Mouse (Mus musculus) left cerebral cortex, adult 2 months (tissue): ENCODE measurements around the gene Smarcd3. TPM values are rescaled to one million over a fixed set of nuclear protein-coding genes. Genes with fewer than 3 reads are reported as not detected.
"Not testable (repeated sequence)": the region's sequence is repeated elsewhere in the genome, so short reads cannot be mapped to it uniquely, and the experiment has no call there.

ENCODE experiments used
- DNase-seq, 2 experiments: peaks; one replicate each; pipeline ENCODE4 v3.0.0; 2021 to 2022; ENCODE audit warnings: low spot score in 2 of 2, mixed read lengths in 1 of 2; ENCODE audit errors: extremely low spot score in 1 of 2
- H3K27ac ChIP-seq: fragments of 200-600 bp; 2 replicates; pipeline ENCODE4 v1.8.1; 2022
- H3K4me3 ChIP-seq: fragments of 200-600 bp; 2 replicates; pipeline ENCODE4 v1.8.1; 2022
- CTCF ChIP-seq: fragments of 200-600 bp; IDR thresholded peaks from 2 replicates; pipeline ENCODE4 v1.8.1; 2022; ENCODE audit warnings: antibody characterized with exemption, mild to moderate bottlenecking, moderate library complexity
- intact Hi-C: fragments of 180-260 bp; cut with DNase I; formaldehyde crosslinking; loops from one replicate; pipeline ENCODE4 v1.15.1; 2025
- microRNA-seq, 2 experiments: library from miRNA; unstranded; fragments of <30 nt; microRNA quantifications; one replicate each; pipeline ENCODE4 v1.2.0; 2021
- total RNA-seq, 2 experiments: library from RNA; stranded (reverse); gene quantifications; 2 replicates each; pipeline ENCODE4 v1.2.3; 2021

Smarcd3 gene
- total RNA-seq, 2 experiments from 2014 or later = 90.4 to 97.4 TPM

- peak within 1 kb of the TSS; percentile 78 for H3K4me3 ChIP-seq
- peak; percentile 100 for DNase-seq
- no peak; the same call in 1 of the 2 replicates for TF ChIP-seq CTCF
- intact Hi-C loops = no loop called here
- H3K27ac ChIP-seq = peak within 1 kb of the TSS; percentile 86
These were observed 46.9 kb downstream of the Smarcd3 start, which contains the start of gene Abcf2 for GRCm38 (mm10) chr5:24577183-24577929. Gene Abcf2, minus strand, starts transcription at chr5:24577467.

- no peak for TF ChIP-seq CTCF
- H3K4me3 ChIP-seq = peak overlapping the region; percentile 78
- no peak for DNase-seq
- H3K27ac ChIP-seq = peak overlapping the region; percentile 86
- intact Hi-C loops = no loop called here
These were observed 47.4 kb downstream of the Smarcd3 start for GRCm38 (mm10) chr5:24576801-24577182.

DNA sequence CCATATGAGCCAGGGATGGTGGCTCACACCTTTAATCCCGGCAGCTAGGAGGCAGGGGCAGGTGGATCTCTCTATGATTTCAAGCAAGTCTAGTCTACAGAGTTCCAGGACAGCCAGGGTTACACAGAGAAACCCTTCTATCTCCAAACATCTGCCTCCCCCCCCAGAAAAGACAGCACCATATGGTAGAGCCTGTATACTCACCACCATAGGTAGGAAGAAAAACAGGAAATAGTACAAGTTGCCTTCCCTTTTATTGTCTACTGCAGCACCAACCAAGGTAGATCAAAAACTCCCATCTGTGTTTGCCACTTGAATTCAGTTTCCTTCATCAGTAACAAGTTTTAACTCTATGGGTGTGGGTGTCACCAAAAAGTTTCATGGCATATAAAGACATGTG lies 48.3 kb downstream of the Smarcd3 start:
- no peak for TF ChIP-seq CTCF
- intact Hi-C loops = no loop called here
- no peak overlapping the region for H3K27ac ChIP-seq
- DNase-seq = no peak
- no peak overlapping the region for H3K4me3 ChIP-seq

DNA sequence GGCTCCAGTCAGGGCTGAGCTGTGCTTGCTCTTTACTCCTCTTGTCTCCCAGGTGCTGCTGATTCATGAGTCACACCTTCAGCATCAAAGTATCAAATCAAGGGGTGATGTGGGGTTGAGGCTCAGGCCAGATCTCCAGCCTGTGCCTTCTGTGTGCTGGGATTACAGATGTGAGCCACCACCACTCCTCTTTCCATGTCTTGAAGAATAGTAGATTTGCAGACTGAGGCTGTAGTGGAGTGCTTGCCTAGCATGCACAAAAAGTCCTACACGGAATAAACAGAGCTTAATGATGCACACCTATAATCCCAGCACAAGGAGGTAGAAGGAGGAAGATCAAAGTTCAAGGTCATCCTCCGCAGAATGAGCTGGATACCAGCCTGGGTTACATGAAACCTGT lies 67.5 kb downstream of the Smarcd3 start, which contains the start of gene 4931409K22Rik:
Gene 4931409K22Rik (minus strand): TSS at position 101 of the 400 bp plus-strand sequence.
- intact Hi-C loops = no loop called here
- no peak for DNase-seq
- no peak for TF ChIP-seq CTCF
- Histone ChIP-seq H3K4me3 (no peak within 1 kb of the TSS), H3K27ac (no peak within 1 kb of the TSS)

GRCm38 (mm10) chr5:24555335-24555734 lies 68.9 kb downstream of the Smarcd3 start:
- intact Hi-C loops = not testable (repeated sequence)

GRCm38 (mm10) chr5:24553621-24554244 lies 70.5 kb downstream of the Smarcd3 start:
- H3K27ac ChIP-seq = no peak overlapping the region
- DNase-seq = no peak
- no peak for TF ChIP-seq CTCF
- intact Hi-C loops = no loop called here
- H3K4me3 ChIP-seq = no peak overlapping the region

More at GRCm38 (mm10) chr5:24555335-24555734, 68.9 kb downstream of the Smarcd3 start:
- not testable (repeated sequence) for H3K27ac ChIP-seq, DNase-seq, H3K4me3 ChIP-seq

- Histone ChIP-seq H3K27ac (no peak overlapping the region), H3K4me3 (no peak overlapping the region)
- DNase-seq = no peak
- TF ChIP-seq CTCF = no peak
- intact Hi-C loops = no loop called here
These were observed 72.9 kb downstream of the Smarcd3 start for GRCm38 (mm10) chr5:24551317-24551688.

- TF ChIP-seq CTCF = no peak
- Histone ChIP-seq H3K4me3 (no peak overlapping the region), H3K27ac (no peak overlapping the region)
- intact Hi-C loops = no loop called here
- peak; percentile 64 to 70 for DNase-seq
These were observed 73.5 kb downstream of the Smarcd3 start for GRCm38 (mm10) chr5:24550598-24551316.

GRCm38 (mm10) chr5:24542643-24543042 lies 81.6 kb downstream of the Smarcd3 start:
- intact Hi-C loops = no loop called here
- no peak for TF ChIP-seq CTCF

DNA sequence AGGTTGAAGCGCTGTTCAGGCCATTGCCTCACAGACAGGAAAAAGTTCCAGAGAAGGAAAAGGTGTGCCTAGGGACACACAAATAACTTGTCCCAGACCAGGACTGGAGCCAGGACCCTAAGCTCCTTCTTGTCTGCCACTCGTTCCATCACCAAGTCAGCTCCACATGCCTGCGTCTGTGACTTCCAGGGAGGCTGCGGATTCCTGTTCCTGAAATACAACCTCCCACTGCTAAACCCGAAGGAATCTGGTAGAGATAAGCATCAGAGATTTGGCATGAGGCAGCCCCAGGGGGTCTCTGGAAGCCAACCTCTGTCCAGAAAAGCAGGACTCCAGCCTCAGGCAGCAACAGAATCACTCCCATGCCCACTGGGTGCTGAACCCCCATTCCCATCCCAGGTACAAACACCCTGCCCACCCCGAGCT lies 83.1 kb downstream of the Smarcd3 start:
- TF ChIP-seq CTCF = no peak
- Histone ChIP-seq H3K4me3 (no peak overlapping the region), H3K27ac (no peak overlapping the region)
- intact Hi-C loops = no loop called here
- no peak for DNase-seq

More at GRCm38 (mm10) chr5:24542643-24543042, 81.6 kb downstream of the Smarcd3 start:
- Histone ChIP-seq H3K4me3 (no peak overlapping the region), H3K27ac (no peak overlapping the region)
- DNase-seq = no peak

Small RNA genes within 50 kb of the gene (microRNA-seq; reads per million reads assigned to microRNA genes)
- gene Mir671 = 2,142 to 2,719 reads per million in 2 experiments

Other genes with a start within 250 kb of the Smarcd3 start
- 1 to 10 TPM; 4.0 to 4.2 TPM for gene Atg9b, start 232.3 kb downstream of the Smarcd3 start, total RNA-seq
- 10 to 100 TPM; 45.3 to 54.9 TPM for gene Abcb8, start 230.7 kb downstream of the Smarcd3 start, total RNA-seq
- under 1 TPM in 1 of 2 experiments, not detected in 1; 0.36 TPM for gene Asic3, start 211.0 kb downstream of the Smarcd3 start, total RNA-seq
- gene Cdk5, start 200.9 kb downstream of the Smarcd3 start, total RNA-seq = 100 to 1,000 TPM; 118 to 129 TPM
- 10 to 100 TPM; 31.0 to 33.8 TPM for gene Slc4a2, start 200.6 kb downstream of the Smarcd3 start, total RNA-seq
- gene Fastk, start 179.1 kb downstream of the Smarcd3 start, total RNA-seq = 100 to 1,000 TPM; 128 to 134 TPM
- 10 to 100 TPM; 26.1 to 28.7 TPM for gene Tmub1, start 176.6 kb downstream of the Smarcd3 start, total RNA-seq
- gene Agap3, start 172.2 kb downstream of the Smarcd3 start, total RNA-seq = 100 to 1,000 TPM; 527 to 560 TPM
- gene Gbx1, start 97.2 kb downstream of the Smarcd3 start, total RNA-seq = under 1 TPM; 0.09 to 0.56 TPM
- gene Asb10, start 83.4 kb downstream of the Smarcd3 start, total RNA-seq = not detected
- gene 4931409K22Rik, start 67.6 kb downstream of the Smarcd3 start, total RNA-seq = under 1 TPM in 1 of 2 experiments, not detected in 1; 0.14 TPM
- 10 to 100 TPM; 82.4 to 89.0 TPM for gene Abcf2, start 46.9 kb downstream of the Smarcd3 start, total RNA-seq
- 10 to 100 TPM; 72.6 to 78.4 TPM for gene Chpf2, start 37.7 kb downstream of the Smarcd3 start, total RNA-seq
- 10 to 100 TPM; 74.2 to 77.3 TPM for gene Nub1, start 61.1 kb upstream of the Smarcd3 start, total RNA-seq
- under 1 TPM; 0.37 to 0.86 TPM for gene Wdr86, start 106.3 kb upstream of the Smarcd3 start, total RNA-seq
- gene Crygn, start 133.6 kb upstream of the Smarcd3 start, total RNA-seq = 1 to 10 TPM in 1 of 2 experiments, not detected in 1; 2.0 TPM
- 100 to 1,000 TPM; 124 to 134 TPM for gene Rheb, start 218.2 kb upstream of the Smarcd3 start, total RNA-seq